Mouse (Mus musculus): ENCODE measurements at regions not wholly inside any gene's neighbourhood (a gene's known extent, or its start where the extent isn't known, plus 50 kb on each side); places are given as distances from the start of the nearest gene placed in this dataset.

- ATAC-seq (ENCODE audit: insufficient read depth) (no peak), DNase-seq (ENCODE audit: low read depth in 3 of 3, low spot score in 3 of 3) (no peak)
- H3K4me3 ChIP-seq (ENCODE audit: insufficient read depth in 1 of 2, low read depth in 2 of 2, low read length in 2 of 2): no peak overlapping the region
- no peak overlapping the region for H3K4me2 ChIP-seq (ENCODE audit: low read depth)
- no peaks in the 10 kb centered on the region for H3K27me3 ChIP-seq (ENCODE audit: control insufficient read depth, insufficient read depth, low read length)
- no peaks in the 10 kb centered on the region for H3K9me3 ChIP-seq (ENCODE audit: control insufficient read depth, low read length)
- no peaks in the 10 kb centered on the region for H3K4me1 ChIP-seq (replicated peaks; ENCODE audit: control insufficient read depth in 2 of 2, insufficient read depth in 2 of 2, low read length in 1 of 2)
- TF ChIP-seq CTCF (IDR thresholded peaks at IDR 0.05; ENCODE audit: low read depth) (no peak), EP300 (IDR thresholded peaks at IDR 0.05; ENCODE audit: low read depth) (no peak)
- no peak overlapping the region for H3K27ac ChIP-seq
- 59% methylated on average over 2 of the region's 2 CpGs for WGBS (ENCODE audit: insufficient replicate concordance)
- no peak overlapping the region for H3K9ac ChIP-seq (replicated peaks)
- no peaks in the 10 kb centered on the region for H3K36me3 ChIP-seq (replicated peaks; ENCODE audit: control insufficient read depth, insufficient read depth, low read depth)
Measured at GRCm38 (mm10) chr1:128765626-128766025, 173.5 kb upstream of the Cxcr4 start.

DNA sequence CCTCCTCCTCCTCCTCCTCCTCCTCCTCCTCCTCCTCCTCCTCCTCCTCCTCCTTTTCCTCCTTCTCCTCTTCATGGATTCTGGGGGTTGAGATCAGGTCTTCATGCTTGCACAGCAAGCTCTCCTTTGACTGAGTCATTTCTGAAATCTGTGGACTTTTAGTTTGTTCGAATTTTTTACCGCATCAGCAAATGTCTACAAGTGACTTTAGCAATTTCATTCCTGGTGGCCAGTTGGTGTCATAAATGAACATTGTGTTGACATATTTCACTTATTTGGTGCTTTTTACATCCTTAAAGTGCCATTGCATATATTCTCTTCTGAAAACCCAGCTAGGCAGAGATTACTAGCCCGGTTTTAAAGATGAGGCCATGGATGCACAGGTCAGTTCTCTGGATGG, 173.0 kb upstream of the Cxcr4 start:
- ATAC-seq (ENCODE audit: insufficient read depth) (no peak), DNase-seq (ENCODE audit: low read depth in 3 of 3, low spot score in 3 of 3) (no peak)
- no peak overlapping the region for H3K9ac ChIP-seq (replicated peaks)
- H3K4me3 ChIP-seq (ENCODE audit: insufficient read depth in 1 of 2, low read depth in 2 of 2, low read length in 2 of 2): no peak overlapping the region
- no peaks in the 10 kb centered on the region for H3K4me1 ChIP-seq (replicated peaks; ENCODE audit: control insufficient read depth in 2 of 2, insufficient read depth in 2 of 2, low read length in 1 of 2)
- 78% methylated on average over 3 of the region's 3 CpGs for WGBS (ENCODE audit: insufficient replicate concordance)
- TF ChIP-seq CTCF (IDR thresholded peaks at IDR 0.05; ENCODE audit: low read depth): no peak
- no peak for TF ChIP-seq EP300 (IDR thresholded peaks at IDR 0.05; ENCODE audit: low read depth)
- H3K9me3 ChIP-seq (ENCODE audit: control insufficient read depth, low read length): no peaks in the 10 kb centered on the region
- no peaks in the 10 kb centered on the region for H3K27me3 ChIP-seq (ENCODE audit: control insufficient read depth, insufficient read depth, low read length)
- H3K4me2 ChIP-seq (ENCODE audit: low read depth): no peak overlapping the region
- H3K27ac ChIP-seq: no peak overlapping the region
- no peaks in the 10 kb centered on the region for H3K36me3 ChIP-seq (replicated peaks; ENCODE audit: control insufficient read depth, insufficient read depth, low read depth)

- H3K36me3 ChIP-seq (replicated peaks; ENCODE audit: control insufficient read depth, insufficient read depth, low read depth): no peaks in the 10 kb centered on the region
- no peaks in the 10 kb centered on the region for H3K9me3 ChIP-seq (ENCODE audit: control insufficient read depth, low read length)
- no peak overlapping the region for H3K4me2 ChIP-seq (ENCODE audit: low read depth)
- H3K4me3 ChIP-seq (ENCODE audit: insufficient read depth in 1 of 2, low read depth in 2 of 2, low read length in 2 of 2): no peak overlapping the region
- H3K27me3 ChIP-seq (ENCODE audit: control insufficient read depth, insufficient read depth, low read length): no peaks in the 10 kb centered on the region
- H3K27ac ChIP-seq: no peak overlapping the region
- H3K9ac ChIP-seq (replicated peaks): no peak overlapping the region
- 68% methylated on average over 4 of the region's 4 CpGs for WGBS (ENCODE audit: insufficient replicate concordance)
- no peaks in the 10 kb centered on the region for H3K4me1 ChIP-seq (replicated peaks; ENCODE audit: control insufficient read depth in 2 of 2, insufficient read depth in 2 of 2, low read length in 1 of 2)
- no peak for DNase-seq (ENCODE audit: low read depth in 3 of 3, low spot score in 3 of 3)
- ATAC-seq (ENCODE audit: insufficient read depth): no peak
- no peak for TF ChIP-seq EP300 (IDR thresholded peaks at IDR 0.05; ENCODE audit: low read depth)
- TF ChIP-seq CTCF (IDR thresholded peaks at IDR 0.05; ENCODE audit: low read depth): no peak
Measured at GRCm38 (mm10) chr1:128762854-128763253, 170.8 kb upstream of the Cxcr4 start.

- Histone ChIP-seq H3K27ac (no peak overlapping the region), H3K4me1 (replicated peaks; ENCODE audit: control insufficient read depth in 2 of 2, insufficient read depth in 2 of 2, low read length in 1 of 2) (no peaks in the 10 kb centered on the region), H3K9me3 (ENCODE audit: control insufficient read depth, low read length) (no peaks in the 10 kb centered on the region), H3K27me3 (ENCODE audit: control insufficient read depth, insufficient read depth, low read length) (no peaks in the 10 kb centered on the region), H3K4me2 (ENCODE audit: low read depth) (no peak overlapping the region), H3K4me3 (ENCODE audit: insufficient read depth in 1 of 2, low read depth in 2 of 2, low read length in 2 of 2) (no peak overlapping the region), H3K36me3 (replicated peaks; ENCODE audit: control insufficient read depth, insufficient read depth, low read depth) (no peaks in the 10 kb centered on the region), H3K9ac (replicated peaks) (no peak overlapping the region)
- no peak for ATAC-seq (ENCODE audit: insufficient read depth)
- DNase-seq (ENCODE audit: low read depth in 3 of 3, low spot score in 3 of 3): no peak
- 45% methylated on average over 5 of the region's 5 CpGs for WGBS (ENCODE audit: insufficient replicate concordance)
- no peak for TF ChIP-seq EP300 (IDR thresholded peaks at IDR 0.05; ENCODE audit: low read depth)
- no peak for TF ChIP-seq CTCF (IDR thresholded peaks at IDR 0.05; ENCODE audit: low read depth)
Measured at GRCm38 (mm10) chr1:128762076-128762475, 170.0 kb upstream of the Cxcr4 start.

DNA sequence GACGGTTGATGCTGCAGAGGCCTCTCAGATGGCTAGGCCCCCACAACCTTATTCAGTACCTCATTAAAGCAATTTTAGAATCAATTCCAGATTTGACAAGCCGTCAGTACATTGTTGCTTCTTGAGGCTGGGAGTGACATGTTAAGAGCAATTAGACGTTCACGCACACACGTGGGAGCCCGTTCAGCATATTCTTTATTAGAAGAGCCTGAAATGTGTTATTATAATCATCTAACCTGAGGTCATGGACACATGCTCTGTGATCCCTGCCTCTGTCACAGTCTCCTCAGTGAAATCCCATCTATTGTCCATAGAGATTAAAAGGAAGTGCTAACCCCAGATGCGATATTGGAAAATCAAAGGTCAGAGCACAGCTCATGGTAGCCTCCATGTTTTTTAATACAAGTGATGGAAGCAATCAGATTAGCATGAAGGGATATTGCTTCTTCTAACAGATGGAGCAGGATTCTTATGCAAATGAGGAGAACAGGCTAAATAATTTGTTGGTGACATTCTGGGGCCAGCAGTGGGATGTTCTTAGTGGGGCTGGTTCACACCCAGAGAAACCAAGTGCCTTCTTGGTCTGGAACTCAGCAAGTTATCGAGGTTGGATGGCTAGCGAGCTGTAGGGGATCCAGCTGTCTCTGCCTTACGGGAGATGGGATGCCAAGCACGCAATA, 166.8 kb upstream of the Cxcr4 start:
- no peak for TF ChIP-seq EP300 (IDR thresholded peaks at IDR 0.05; ENCODE audit: low read depth)
- TF ChIP-seq CTCF (IDR thresholded peaks at IDR 0.05; ENCODE audit: low read depth): no peak
- no peak overlapping the region for H3K27ac ChIP-seq
- no peaks in the 10 kb centered on the region for H3K4me1 ChIP-seq (replicated peaks; ENCODE audit: control insufficient read depth in 2 of 2, insufficient read depth in 2 of 2, low read length in 1 of 2)
- H3K4me3 ChIP-seq (ENCODE audit: insufficient read depth in 1 of 2, low read depth in 2 of 2, low read length in 2 of 2): no peak overlapping the region
- ATAC-seq (ENCODE audit: insufficient read depth) (no peak), DNase-seq (ENCODE audit: low read depth in 3 of 3, low spot score in 3 of 3) (no peak)
- no peaks in the 10 kb centered on the region for H3K36me3 ChIP-seq (replicated peaks; ENCODE audit: control insufficient read depth, insufficient read depth, low read depth)
- H3K4me2 ChIP-seq (ENCODE audit: low read depth): no peak overlapping the region
- WGBS (ENCODE audit: insufficient replicate concordance): 73% methylated on average over 11 of the region's 11 CpGs
- no peaks in the 10 kb centered on the region for H3K9me3 ChIP-seq (ENCODE audit: control insufficient read depth, low read length)
- H3K9ac ChIP-seq (replicated peaks): no peak overlapping the region
- no peaks in the 10 kb centered on the region for H3K27me3 ChIP-seq (ENCODE audit: control insufficient read depth, insufficient read depth, low read length)

Data from liver, embryonic 14.5 days (tissue).